Mouse (Mus musculus) adrenal gland, postnatal 25 days (tissue): ENCODE measurements around the gene Lyl1. TPM values are rescaled to one million over a fixed set of nuclear protein-coding genes. Genes with fewer than 3 reads are reported as not detected.

Source experiments
- DNase-seq: peaks from one replicate; pipeline ENCODE4 v3.0.0; 2021; ENCODE audit warnings: mixed read lengths
- long read RNA-seq: library from polyadenylated mRNA; stranded (forward); transcript quantifications from one replicate; pipeline ENCODE4 v2.0.0, GENCODE M21; 2021
- total RNA-seq: library from RNA; stranded (reverse); gene quantifications from 2 replicates; pipeline ENCODE4 v1.2.3, GENCODE M21; 2021

Gene Lyl1
- 3.1 and 3.8 TPM in 2 replicates for total RNA-seq
- long read RNA-seq, partial matches to known transcripts: 0 of 2 reads
- long read RNA-seq, other reads (novel, unspliced or antisense): 0 of 2 reads

DNA sequence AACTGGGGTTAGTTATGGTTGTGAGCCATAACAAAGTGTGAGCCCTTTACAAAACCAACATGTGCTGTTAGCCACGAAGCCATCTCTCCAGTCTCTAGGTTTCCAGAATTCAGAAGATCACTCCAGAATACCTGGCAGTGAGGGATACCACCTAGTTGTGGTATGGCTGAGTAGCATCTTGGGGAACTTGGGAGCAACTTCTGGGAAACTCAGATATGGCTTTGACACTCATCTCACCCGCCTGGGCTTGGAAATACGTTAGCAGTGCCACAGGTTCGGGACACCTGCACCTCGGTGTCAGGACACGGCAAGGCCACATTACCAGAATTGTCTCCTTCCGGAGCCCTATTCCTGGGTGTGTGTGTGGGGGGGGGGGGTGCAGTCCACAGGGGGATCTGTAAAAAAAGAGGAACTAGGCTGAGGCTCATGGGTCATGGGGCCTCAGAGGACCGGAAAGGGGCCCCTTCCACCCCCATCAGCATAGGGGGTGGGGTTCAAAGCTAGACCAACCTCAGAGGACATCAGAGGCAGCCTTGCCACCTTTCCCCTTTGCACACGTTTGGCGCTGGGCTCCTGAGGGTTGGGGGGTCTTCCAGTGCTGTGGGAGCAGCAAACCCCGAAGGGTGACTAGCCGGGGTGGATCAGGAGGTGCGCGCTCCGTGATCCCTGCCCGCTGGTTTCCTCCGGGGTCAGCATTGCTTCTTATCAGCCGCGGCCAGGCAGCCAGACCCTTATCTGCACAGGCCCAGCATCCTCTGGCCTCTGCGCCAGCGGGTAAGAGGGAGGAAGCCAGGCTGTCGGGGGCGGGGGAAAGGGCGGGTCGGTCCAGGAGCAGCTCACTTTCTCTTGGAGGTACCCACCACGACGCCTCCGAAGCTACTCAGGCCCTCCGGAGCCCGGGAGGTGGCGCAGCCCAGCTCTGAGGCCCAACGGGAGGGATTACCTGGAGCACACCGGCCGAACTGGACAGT is at the start of gene Lyl1:
Gene Lyl1, plus strand, starts transcription at position 517 of the 971 bp plus-strand sequence.
- DNase-seq: peak; percentile 59

DNA sequence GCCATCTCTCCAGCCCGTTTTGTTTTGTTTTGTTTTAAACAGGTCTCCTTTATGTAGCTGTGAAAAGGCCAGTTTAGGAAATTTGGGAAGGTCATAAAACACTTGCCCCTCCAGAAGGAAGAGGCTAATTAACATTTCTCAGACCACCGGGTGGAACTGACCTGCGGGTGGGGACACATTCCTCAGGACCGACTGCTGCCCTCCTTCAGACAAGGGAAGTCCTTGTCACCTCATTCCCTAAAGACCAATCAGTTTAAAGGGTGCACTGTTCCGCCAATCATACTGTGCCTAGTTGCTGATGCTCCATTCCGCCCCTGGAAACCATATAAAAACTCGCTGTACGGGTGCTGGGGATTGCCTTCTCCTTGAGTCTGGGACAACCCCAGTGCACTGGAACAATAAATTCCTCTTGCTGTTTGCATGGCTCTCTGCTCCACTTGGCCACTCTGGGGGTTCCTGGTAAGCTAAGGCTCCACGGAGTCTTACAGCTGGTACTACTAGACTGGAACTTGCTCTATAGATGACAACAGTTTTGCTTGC is 48.1 kb upstream of the Lyl1 start:
- DNase-seq: no peak

DNA sequence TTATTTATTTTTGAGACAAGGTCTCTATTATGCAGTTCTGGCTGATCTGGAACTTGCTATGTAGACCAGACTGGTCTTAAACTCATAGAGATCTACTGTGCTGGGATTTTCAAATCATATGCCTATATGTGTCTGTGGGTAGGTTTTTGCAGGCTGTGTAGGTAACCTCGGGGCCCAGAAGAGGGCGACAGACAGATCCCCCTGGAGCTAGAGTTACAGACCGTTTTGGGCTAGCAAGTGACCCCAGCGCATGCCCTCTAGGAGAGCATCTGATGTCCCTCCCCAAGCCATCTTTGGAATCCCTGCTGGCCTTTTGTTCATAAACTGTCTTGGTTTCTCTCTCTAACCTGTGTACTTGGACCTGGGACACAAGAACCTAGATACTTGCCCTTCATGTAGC is 46.7 kb upstream of the Lyl1 start:
- DNase-seq: no peak

DNA sequence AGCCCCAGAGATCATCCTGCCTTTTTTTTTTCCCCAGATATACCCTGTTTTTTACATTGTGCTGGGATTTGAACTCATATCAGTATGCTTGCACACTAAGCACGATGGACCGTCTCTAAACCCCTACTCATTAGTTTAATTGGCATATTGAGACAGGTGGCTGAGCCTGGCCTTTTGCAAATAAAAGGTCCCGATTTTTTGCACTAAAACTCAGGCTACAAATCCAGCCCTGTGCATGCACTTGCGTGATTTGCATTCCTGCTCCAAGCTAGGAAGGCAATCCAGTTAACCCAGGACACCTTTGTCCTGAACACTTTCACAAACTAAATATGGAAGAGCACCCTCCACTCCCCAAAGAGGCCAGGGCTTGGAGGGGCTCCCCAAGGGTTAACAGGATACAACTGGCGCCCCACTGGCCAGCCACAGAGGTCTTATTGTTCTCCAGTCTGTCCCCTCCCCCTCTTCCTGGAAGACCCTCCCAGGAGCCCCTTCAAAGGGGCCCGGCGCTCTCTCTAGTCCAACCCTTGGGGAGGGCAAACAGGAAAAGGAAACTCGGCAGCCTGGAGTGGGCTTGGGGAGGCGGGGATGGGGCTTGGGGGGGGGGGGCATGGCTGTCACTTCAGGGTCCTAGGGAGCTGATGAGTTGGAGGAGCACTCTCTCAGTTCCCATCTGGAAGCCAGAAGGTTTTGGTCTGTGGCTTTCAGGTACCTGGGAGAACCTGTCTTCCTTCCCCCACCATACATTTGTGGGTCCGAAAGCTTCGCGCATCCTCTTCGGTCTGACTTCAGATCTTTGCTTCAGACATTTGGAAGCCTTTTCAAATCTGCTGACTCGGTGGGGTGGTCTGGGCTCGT is 45.7 kb upstream of the Lyl1 start:
- no peak for DNase-seq

DNA sequence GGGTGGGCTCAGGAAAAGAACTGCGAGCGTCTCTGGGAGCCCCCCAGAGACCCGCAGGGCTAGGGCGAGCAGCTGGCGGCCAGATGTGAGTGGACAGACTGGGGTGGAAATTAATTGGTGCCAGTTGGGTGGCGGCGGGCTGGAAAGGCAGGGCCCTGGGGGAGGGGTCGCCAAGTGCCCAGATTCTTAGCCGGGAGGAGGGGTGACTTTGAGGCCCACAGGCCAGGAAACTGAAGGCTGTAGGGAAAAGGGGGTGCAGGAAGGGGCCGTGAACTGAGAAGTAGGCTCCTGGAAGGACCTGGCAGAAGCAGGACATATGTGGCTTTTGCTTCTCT is 45.1 kb upstream of the Lyl1 start:
- no peak for DNase-seq

DNA sequence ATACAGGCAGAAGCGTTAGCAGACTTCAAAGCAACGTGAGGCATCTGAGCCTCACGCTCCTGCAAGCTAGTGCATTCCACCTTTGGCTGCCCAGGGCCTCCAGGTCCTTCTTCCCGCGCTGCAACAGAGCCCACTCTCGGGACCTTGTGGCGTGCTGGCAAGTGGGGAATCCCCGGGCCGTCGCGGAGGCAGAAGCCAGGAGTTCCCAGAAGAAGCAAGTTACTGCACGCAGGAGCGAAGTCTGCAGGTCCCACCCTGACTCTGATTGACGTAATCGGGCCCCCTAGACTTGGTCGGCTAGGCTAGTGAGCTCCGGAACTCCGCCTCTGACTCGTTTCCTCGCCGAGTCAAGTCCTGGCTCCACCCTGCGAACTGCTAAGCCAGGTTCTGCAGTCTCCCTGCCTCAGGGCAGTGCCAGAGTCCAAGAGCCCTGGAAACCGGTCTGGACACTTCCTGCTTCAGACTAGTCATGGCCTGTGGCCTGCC is 44.6 kb upstream of the Lyl1 start:
- peak; percentile 63 for DNase-seq

DNA sequence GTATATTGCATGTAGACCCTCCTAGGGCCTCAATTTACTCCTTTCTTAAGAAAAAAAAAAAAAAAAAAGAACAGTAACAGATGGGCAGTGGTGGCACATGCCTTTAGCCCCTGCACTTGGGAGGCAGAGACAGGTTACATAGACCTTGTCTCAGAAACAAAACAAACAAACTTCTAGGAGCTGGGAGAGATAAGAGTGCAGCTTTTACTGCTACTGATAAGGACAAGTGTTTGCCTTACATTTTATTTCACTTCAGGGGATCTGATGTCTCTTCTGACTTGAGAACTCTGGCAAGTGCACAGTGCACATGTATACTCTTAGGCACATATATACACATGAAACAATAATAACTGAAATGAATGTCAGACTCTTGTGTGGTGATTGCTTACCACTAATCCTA is 44.1 kb upstream of the Lyl1 start:
- no peak for DNase-seq

DNA sequence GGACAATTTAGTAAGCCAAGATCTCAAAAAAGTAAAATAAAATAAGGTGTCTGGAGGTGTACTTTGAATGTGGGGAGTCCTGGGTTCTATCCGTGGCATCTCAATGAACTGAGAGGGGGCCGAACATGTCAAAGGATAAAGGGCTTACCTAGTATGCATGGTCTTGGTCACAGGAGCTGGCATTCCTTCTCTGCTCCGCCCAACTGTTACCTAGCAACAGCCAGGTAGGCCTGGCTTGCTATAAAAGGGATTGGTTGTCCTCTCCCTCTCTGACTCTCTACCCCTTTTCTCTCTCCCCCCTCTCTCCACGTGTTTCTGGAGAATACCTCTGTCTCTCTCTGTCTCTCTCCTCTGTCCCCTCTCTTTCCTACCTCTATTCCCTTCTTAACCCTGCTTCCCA is 43.6 kb upstream of the Lyl1 start:
- DNase-seq: no peak

DNA sequence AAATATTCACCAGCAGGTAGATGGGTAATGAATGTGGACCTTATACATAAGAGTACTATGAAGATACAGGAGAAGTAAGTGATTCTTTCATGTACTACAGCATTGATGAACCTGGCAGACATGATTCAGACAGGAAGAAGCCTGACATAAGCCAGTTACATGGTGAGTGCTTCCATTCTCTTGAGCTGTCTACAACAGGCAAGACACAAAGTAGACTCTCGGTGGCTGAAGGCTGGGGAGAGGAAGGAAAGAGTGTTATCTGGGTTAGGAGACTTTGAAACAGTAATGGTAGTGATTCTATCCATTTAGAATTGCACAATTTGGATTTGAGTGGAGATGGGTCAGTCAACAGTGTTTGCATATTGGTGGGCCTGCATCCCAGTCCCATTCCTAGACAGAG is 42.3 kb upstream of the Lyl1 start:
- no peak for DNase-seq

DNA sequence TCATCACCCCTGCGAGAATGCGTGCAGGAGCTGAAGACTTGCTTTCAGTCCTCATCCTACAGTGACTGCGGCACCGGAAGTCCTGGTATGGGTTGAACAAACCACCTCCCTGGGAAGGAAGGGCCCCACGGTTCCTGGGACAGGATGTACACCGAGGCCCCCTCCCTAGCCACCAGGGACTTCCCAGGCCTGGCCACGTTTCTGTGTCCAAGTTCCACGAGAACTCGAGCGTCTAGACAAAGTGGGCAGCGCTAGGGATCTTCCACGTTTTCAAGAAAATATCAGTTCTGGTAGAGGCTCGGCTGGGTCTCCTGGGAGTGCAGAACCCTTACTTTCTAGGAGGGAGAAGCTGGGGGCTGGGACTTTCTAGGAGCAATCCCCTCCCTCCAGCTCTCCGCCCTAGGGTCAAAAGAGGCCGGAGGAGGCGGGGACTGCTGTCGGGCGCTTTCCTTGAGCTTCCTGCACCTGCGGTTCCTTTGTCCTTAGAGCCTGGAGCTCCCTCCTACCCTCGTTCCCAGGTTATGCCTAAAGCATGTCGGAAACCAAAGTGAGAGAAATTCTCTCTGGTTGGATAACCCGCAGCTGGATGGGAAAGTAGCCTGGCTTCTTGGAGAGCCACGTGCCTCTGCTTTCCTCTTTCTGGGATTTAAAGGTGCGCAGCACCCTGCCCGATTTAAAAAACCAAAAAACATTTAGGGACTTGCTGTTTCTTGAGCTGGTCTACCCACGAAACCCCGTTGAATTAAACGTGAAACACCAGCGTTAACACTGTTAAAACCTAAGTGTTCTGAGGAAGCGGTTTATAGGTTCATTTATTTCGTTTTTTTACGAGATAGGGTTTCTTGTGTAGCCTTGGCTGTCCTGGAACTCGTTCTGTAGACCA is 41.1 kb upstream of the Lyl1 start:
- peak; percentile 54 for DNase-seq

DNA sequence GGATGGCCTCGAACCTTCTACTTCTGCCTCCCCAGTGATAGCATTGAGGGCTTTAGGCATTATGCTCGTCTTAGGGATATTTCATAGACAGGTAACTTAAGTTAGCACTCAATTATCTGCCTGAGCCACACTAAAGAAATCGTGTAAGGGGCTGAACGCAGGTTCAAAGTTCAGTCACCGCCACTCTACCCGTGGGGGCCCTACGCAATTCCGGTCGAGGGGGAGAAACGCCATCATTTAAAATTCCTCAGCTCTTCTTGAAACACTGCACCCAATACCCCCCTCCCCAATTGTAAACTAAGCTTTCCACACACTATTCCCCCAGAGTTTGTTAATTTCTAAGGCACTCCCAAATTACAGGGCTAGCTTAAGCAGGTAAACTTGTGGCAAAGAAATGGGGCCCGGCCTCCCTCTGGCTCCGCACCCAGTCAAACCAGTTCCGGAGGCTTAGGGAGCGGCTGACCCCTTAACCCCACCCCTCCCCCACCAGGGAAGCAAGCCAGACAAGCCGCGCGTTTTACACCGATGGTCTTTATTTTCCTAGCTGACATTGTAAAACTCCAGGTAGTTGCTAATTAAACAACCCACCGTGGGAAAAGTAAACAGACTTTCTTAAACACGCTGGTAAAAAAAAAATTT is 40.3 kb upstream of the Lyl1 start:
- peak; percentile 52 for DNase-seq

DNA sequence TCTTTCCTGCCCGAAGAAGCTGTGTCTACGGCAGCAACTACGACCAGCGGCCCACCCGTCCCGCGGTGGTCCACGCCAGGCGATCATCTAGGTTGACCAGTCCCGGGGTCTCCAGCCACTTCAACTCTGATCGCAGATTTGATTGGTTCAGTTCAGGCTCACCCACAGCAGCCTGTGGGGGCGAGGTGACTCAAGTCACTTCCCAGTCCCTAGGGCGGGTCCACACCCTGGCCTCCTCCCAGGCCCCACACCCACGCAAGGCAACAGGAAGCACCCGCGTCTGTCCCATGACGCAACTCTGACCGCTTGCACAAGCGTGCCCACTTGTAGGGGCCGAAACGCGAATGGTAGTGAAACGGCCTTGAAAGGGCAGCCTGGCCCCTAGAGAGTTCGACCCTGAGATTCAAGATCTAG is 39.8 kb upstream of the Lyl1 start:
- DNase-seq: peak; percentile 91

DNA sequence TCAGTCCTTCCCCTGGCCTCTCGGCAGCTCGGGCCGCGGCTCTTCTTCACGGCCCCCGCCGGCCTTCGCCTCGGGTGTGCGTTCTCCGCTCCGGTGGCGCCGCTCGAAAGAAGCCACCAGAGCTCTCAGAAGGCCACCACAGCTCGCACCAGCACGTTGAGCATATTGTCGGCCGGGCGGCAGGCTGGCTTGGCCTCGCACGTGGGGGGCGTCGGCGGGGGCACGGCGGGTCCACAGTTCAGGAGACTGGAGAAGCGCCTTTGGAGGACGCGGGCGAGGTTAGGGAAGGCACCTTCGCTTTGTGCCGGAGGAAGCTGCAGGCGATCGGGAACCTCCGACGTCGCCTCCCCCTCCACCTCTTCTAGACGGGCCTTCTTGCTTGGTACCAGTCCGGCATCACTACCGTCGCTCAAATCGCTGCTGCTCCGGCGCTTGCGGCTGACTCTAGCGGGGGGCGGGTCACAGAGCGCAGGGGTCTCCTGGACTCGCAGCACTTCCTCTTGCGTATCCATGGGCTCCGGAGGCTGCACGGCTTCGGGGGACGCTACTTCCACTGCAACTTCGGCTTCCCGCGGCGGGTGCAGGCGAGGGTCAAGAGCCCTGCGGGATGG is 39.2 kb upstream of the Lyl1 start:
- peak; percentile 43 for DNase-seq

DNA sequence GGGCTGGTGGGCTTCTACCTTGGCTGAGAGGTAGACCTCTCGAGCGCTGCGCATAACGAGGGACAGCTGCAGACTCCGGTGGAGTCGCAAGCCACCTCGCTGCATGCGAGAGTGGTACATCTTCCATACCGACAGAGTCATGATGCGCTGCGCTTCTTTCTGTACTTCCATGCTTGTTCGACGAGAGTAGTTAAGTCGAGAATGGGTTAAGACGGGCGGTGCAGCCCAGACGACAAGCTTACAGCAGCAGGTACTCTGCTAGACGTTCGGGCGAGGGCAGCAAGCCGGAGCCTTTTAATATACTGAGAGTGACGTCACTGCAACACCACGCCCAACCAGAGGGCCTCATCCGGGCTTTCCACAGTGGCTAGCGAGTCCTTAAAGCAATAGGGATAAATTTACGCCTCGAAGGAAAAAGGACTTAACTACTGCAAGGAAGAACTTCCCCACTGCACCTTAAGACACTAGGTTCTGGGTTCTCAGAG is 38.6 kb upstream of the Lyl1 start, which contains the start of gene Ier2:
Gene Ier2, minus strand, starts transcription at position 272 of the 485 bp plus-strand sequence.
- DNase-seq: peak; percentile 93

DNA sequence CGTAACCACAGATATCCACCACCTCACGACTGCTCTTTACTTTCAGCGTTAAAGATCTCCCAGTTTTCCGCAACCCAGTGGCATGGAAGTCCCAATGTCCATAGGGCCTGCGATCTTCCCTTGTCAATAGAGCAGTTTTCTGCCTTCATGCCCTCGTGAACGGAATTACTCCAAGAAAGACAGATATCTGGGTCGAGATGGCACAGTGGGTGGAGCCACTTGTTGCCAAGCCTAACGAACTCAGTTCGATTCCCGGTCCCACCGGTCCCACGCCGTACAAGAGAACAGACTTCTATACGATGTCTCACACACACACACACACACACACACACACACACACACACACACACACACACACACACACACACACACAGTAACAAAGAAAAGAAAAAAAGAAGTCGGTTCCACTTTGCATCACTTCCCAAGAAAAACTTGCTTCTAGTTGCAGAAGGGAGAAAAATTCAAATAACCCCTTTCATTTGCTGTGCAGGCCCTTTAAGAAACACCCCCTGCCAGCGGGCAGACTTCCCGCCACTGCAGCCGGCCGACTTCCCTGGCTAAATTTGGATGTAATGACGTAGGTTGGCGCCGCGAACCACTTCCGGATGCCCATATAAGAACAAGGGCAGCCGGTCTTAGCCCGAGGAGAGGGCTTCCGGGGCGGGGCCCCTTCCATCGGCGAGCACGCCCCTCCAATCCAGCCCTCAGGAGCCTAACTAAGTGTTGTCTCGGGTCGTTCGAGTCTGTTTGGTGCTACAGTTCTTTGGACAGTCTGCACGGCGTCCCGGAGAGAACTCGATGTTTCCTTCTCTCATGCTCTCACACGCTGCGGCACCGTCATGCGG is 37.6 kb upstream of the Lyl1 start:
- DNase-seq: peak; percentile 94

DNA sequence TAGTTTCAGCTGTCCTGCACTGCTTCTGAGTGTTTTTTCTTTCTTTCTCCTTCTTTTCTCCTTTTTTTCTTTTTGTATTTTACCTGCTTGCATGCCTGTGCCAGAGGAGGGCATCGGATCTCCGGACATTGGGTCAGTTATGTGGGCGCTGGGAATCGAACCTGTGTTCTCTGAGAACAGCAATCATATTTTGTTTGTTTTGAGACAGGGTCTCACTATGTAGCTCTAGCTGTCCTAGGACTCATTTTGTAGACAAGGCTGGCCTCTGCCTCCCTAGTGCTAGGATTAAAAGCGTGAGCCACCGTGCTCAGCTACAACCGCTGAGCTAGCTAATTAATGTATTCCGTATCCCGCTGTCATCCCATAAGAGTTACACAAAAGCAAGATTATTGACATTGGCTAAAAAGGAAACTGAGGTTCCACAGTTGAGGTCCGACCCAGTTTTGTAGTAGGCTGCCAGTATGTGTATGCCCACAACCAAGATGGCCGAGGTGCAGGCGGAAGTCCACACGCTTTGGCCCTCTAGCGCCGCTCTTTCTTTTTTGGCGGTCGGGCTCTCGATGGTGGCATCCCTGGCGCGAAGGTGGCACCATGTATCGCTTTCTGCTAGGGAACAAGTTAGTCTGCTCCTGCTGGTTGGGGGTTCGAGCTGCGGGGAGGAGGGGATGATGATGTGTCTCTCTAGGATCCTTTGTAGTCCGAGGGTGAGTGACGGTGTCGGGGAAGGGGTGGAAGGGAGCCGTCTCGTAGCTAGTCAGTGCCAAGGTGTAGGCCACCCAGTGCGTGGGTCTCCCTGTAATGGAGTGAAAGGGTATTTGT is 36.5 kb upstream of the Lyl1 start:
- DNase-seq: peak; percentile 77

DNA sequence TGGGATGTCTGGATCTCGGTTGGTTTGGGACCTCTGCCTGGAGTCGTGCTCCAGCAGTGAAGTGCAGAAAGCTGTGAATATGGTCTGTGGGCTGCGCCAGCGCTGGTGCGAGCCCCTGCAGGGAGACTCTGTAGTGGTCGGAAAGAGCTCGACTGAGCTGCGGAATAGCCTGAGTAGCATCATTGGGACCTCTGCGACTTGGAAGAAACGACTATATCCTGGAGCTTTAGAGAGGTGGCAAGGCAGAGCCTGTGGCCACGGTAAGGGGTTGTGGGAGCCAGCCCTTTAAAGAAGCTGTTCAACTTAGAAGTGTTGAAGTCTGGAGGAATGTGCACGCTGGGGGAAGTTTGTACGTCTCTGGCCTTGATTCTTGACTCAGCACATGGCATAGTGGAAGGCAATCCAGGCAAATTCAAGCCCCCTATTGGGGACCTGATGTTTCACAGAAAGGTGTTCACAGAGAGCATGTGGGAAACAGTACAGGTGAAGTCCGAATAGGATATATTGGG is 35.8 kb upstream of the Lyl1 start:
- DNase-seq: peak; percentile 21

DNA sequence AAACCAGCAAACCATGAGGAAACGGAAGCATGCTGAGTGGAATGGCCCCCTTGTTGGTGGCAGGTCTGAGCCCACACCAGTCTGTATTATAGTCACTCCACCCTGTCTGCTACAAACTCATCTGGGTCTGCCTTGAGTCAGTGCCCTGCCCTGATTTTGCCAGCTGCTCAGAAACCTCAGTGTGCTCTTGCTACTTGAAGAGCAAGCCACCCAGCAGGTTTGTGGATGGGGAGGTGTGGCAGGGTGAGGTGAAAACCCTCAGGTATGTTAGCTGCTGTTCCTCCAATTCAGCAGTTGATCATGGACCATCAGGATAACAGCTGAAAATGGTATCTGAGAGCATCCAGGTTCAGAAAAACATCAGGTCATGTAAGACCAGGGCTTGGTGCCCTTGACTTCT is 33.2 kb upstream of the Lyl1 start:
- DNase-seq: no peak
